Mouse (Mus musculus) layer of hippocampus, adult 9-10 months (tissue): Measurements from ENCODE around the gene Eno1.
A peak's percentile ranks its signal among the peaks of the same experiment; 100 is the strongest.
"Not testable (repeated sequence)": the region's sequence is repeated elsewhere in the genome, so short reads cannot be mapped to it uniquely, and the experiment has no call there.

Experiments
- DNase-seq: peaks from one replicate; pipeline ENCODE4 v3.0.0; 2022; ENCODE audit warnings: low spot score

Gene Eno1

DNA sequence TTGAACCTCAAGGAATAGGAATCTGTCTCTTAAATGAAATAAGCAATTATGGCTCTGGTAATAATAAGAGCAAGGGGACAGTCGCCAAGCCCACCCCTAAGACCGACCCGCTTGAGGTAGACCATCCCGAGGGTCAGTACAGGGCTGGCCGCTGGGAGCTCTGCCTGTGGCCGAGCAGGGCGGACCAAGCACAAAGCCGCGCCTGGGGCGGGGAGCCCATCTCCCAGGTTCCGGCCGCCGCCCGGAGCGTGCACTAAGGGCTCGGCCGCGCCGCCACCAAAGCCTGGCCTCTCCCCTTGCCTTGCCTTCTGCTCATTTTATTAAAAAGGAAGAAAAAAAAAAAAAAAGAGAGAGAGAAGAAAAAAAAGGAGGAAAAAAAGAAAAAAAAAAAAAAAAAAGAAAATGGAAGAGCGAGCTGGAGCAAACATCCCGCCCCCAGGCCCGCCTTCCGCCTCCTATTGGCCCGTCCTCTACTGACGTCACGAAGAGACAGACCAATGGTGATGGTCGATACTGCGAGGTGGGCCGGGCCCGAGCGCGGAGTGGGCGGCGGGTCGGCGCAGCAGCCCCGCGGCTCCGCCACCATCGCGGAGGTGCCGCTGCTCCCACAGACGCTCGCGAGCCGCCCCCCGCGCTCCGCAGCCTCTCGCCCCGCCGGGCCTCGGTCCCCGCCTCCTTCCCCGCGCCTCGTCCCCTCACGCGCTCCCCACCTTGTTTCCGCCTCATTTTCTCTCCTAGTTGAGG is 44.7 kb downstream of the Eno1 start, which contains the start of gene Rere:
Gene Rere (plus strand): TSS at position 629 of the 744 bp plus-strand sequence.
- peak; percentile 97 for DNase-seq

DNA sequence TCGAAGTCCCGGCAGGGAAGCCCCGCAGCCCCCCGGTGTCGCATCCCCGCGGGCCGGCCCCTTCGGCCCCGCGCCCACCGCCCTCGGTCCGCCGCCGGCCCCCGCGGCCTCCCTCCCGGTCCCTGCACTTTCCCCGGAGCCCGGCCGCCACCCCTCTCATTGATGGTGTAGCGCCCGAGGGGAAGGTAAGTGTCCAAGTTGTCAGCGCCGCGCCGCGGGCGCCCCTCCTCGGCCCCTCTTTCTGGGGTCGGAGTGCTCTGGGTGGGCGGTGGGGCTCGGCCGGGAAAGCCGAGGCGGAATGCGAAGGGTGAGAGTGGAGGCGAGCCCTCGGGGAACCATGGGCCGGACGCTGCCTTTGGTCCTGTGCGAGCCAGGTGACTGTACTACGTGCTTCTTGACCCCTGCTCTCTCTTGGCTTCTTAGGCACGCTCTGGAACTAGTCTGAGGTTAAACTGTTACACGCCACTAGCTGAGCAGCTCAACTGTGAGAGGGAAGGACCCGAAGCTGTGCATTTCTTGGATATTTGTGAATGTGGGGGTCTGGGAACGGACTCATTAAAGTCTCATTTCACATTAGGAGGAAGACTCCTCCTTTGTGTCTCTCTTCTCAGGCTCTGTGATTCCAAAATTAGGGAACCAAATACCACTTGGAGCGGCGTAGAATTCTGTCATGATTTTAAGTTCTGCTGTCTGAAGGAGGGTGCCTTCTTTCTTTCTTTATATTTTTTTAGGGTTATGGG is 45.5 kb downstream of the Eno1 start:
- DNase-seq, result no peak

- no peak for DNase-seq
Observed at GRCm38 (mm10) chr4:150282631-150283334, 46.3 kb downstream of the Eno1 start.

DNA sequence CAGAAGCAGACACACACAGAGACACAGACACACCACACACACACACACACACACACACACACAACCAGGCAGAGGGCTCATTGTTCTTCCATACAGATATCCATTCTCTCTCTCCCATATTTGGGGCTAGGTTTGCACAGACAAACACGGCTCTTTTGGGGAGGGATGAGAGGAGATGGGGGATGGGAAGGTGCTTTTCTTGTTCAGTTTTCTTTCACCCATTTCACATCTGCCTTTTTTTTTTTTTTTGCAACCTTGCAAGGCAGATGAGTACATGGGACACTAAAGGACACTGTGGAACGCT is 46.8 kb downstream of the Eno1 start:
- no peak for DNase-seq

DNA sequence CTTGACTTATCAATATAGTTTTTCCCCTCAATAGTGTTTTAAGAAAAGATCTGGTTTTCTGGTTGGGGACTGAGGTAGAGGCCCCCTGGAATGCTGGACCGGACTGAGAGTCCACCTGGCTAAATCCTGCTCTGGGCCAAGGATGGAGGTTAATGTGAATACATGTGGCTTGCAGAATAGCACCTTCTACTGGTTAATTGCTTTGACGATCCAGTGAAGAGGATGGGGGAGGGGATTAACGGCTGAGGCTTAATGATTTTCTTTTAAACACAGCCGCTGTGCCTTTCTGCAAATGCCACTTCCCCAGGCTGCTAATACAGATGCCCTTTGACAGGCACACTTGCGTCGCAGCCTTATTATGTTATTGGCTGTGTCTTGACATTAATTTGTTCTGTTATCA is 47.5 kb downstream of the Eno1 start:
- no peak for DNase-seq

DNA sequence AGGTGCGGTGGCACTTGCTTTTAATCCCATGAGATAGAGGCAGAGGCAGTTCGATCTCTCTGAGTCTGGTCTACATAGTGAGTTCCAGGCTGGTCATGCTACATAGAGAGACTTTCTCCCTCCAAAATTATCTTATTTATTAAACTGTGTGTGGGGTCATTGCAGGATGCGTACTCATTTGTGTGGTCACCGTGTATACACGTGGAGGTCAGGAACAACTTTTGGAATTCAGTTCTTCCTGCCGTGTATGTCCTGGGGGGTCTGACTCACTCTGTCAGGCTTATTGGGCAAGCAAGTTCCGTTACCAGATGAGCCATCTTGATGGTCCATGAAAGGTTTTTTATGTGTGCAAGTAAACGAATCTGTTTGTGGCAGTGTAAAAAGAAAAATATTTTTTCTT is 50.5 kb downstream of the Eno1 start:
- DNase-seq, result no peak

DNA sequence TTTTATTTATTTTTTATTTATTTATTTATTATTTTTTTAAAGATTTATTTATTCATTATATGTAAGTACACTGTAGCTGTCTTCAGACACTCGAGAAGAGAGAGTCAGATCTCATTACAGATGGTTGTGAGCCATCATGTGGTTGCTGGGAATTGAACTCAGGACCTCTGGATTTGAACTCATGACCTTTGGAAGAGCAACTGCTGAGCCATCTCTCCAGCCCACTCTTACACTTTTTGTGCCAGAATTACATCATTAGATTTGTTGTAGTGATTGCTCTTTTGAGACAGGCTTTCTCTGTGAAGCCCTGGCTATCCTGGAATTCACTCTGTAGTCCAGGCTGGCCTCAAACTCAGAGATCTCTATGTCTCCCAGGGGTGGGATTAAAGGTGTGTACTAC is 50.9 kb downstream of the Eno1 start:
- DNase-seq, result not testable (repeated sequence)

DNA sequence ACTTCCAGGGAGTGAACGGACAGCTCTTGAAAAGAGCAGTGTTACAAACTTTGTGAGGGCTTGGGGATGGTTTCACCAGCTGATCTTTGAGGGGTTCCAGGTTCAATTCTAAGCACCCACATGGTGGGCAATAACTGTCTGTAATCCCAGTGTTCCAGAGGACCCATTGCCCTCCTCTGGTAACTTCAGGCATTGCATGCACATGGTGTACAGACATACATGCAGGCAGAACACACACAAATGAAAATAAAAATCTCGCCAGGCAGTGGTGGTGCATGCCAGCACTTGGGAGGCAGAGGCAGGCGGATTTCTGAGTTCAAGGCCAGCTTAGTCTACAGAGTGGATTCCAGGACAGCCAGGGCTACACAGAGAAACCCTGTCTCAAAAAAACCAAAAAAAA is 55.4 kb downstream of the Eno1 start:
- no peak for DNase-seq

DNA sequence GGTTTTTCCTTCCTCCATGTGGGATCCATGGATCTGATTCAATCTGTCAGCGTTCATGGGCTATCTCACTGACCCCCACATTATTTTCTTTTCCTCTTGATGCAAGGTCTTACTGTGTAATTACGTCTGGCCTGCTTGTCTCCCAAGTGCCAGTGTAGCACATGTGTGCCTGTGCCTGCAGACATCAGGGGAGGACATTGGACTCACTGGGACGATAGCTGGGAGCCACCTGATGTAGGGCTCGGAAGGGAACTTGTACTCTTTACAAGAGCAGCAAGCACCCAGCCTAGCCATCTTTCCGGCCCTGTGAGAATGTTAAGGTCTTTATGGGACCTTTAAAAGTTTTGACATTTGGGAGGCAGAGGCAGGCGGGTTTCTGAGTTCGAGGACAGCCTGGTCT is 58.3 kb downstream of the Eno1 start:
- DNase-seq, result no peak

DNA sequence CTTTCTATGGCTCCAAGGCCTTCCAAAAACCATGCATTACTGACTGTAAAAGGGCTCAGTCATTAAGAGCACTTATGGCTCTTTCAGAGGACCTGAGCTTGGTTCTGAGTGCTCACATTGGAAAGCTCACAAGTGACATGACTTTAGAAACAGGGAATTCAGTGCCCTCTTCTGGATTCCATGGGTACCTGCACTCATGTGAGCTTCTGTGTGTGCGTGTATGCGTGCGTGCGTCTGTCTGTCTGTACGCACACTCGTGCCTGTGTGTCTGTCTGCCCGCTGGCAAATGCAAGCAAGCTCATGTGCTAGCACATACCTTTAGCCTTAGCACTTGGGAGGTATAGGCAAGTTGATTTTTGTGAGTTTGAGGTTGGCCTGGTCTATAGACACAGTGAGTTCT is 59.4 kb downstream of the Eno1 start:
- DNase-seq, result no peak
